Mouse (Mus musculus) brain, embryonic 14.5 days (tissue): ENCODE measurements around the gene Aes.
A peak's percentile ranks its signal among the peaks of the same experiment; 100 is the strongest.

Experiments
- CTCF ChIP-seq: fragments of 200-500 bp; IDR thresholded peaks from 2 replicates; pipeline ENCODE4 v1.5.1; 2012; ENCODE audit warnings: inconsistent platforms, mild to moderate bottlenecking, moderate library complexity, borderline replicate concordance; ENCODE audit not compliant: insufficient read depth, insufficient read length; ENCODE audit errors: extremely low read depth
- POLR2A ChIP-seq: fragments of 200-500 bp; IDR thresholded peaks from 2 replicates; pipeline ENCODE4 v1.6.1; 2012; ENCODE audit warnings: mild to moderate bottlenecking, inconsistent platforms, borderline replicate concordance; ENCODE audit not compliant: poor library complexity, insufficient read depth, insufficient read length, severe bottlenecking; ENCODE audit errors: extremely low read depth

DNA sequence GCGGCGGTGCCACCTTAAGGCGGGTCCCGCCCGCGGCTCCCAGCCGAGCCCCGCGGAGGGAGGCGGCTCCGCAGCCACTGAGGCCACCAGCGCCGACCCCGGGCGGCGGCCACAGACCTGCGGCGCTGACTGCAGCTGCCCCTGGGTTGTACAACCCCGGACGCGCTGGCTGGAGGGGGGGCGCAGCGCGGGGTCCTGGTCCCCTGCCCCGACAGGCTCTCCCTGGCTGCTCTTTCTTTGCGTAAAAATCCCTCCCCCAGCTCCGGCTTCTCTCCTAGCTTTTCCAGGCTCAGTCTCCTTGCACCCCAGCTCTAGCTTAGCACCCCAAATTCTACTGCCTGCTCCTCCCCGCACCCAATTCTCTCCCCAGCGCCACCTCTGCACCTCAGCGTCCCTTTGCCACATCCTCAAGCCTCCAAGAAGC lies 15.9 kb downstream of the Aes start:
- no peak for TF ChIP-seq CTCF
- peak; percentile 43; the same call in 1 of the 2 replicates for TF ChIP-seq POLR2A
